Comparison of ENCODE assay signal across 13 mouse cellular contexts in the genomic region with DNA sequence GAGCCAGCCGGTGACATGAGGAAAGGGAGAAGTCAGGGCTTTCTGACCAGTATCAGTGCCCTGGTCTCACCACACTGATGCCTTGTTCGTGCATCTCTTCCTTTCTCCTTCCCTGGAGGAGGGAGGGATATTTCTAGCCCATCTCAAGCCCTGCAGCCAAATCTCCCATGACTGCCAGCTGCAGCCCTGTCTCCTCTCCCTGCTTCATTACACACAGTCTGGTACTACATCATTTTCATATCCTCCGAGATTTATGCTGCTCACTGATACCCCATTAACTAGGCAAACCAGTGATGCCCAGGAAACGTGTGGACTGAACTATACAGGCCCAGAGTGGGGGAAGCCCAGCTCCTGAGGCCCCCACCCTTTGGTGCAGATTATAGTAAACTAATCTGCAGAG.
DNase-seq lines count a peak whose midpoint lies in the region; ATAC-seq and TF ChIP-seq lines count a peak whose summit lies in the region.
"Had no signal": no experiment of that assay in that cellular context is flagged by ENCODE, and none has a peak within 500 bp of the region (broad histone marks: within the 10 kb centered on the region; RNA-seq: fewer than 3 reads in every experiment).

No protein-coding gene starts in this region.

- no peak overlapping the region for H3K4me2 ChIP-seq in kidney, embryonic 14.5 days (replicated peaks; ENCODE audit: low read depth, low read length)
- H3K4me2 ChIP-seq in forebrain, embryonic 16.5 days (ENCODE audit: low read length): no peak overlapping the region
- H3K4me2 ChIP-seq in hindbrain, embryonic 14.5 days (replicated peaks): no peak overlapping the region
- no peak overlapping the region; the same call in 1 of the 2 replicates for H3K4me2 ChIP-seq in neural tube, embryonic 13.5 days
- H3K4me2 ChIP-seq in stomach, postnatal 0 days (replicated peaks; ENCODE audit: low read depth): no peak overlapping the region

- H3K36me3 ChIP-seq in kidney, embryonic 14.5 days (ENCODE audit: control insufficient read depth, insufficient read depth, low read length): no peaks in the 10 kb centered on the region
- no peaks in the 10 kb centered on the region for H3K36me3 ChIP-seq in forebrain, embryonic 16.5 days (ENCODE audit: control insufficient read depth, insufficient read depth)
- no peaks in the 10 kb centered on the region for H3K36me3 ChIP-seq in hindbrain, embryonic 14.5 days (replicated peaks; ENCODE audit: control insufficient read depth, insufficient read depth)
- H3K36me3 ChIP-seq in neural tube, embryonic 13.5 days: 0 out of 2 replicates have a peak, but pooled peaks cover 3% of the 10 kb centered on the region
- no peaks in the 10 kb centered on the region for H3K36me3 ChIP-seq in stomach, postnatal 0 days (ENCODE audit: control insufficient read depth, insufficient read depth, low read length)
- H3K36me3 ChIP-seq: heart, embryonic 10.5 days had no signal

- WGBS in kidney, embryonic 14.5 days: 33% methylated on average over 4 of the region's 4 CpGs
- WGBS in forebrain, embryonic 16.5 days: 57% methylated on average over 4 of the region's 4 CpGs
- 41% methylated on average over 4 of the region's 4 CpGs for WGBS in hindbrain, embryonic 14.5 days
- 39% methylated on average over 4 of the region's 4 CpGs for WGBS in neural tube, embryonic 13.5 days
- 71% methylated on average over 4 of the region's 4 CpGs for WGBS in stomach, postnatal 0 days

- no peak for DNase-seq in kidney, adult 11 months
- peak; percentile 33 for DNase-seq in hindbrain, embryonic 14.5 days (ENCODE audit: low spot score)
- no peak for DNase-seq in stomach, postnatal 0 days (ENCODE audit: low spot score)
- DNase-seq: adrenal gland, postnatal 10 days; kidney, postnatal 4 days; lung, postnatal 10 days; right cerebral cortex, postnatal 14 days had no signal

- ATAC-seq in kidney, embryonic 14.5 days (ENCODE audit: low FRiP score, low TSS enrichment): peak; percentile 44
- ATAC-seq in forebrain, embryonic 16.5 days: peak; percentile 61
- ATAC-seq in hindbrain, embryonic 14.5 days (ENCODE audit: low FRiP score): peak; percentile 81
- peak; percentile 82 for ATAC-seq in neural tube, embryonic 13.5 days (ENCODE audit: low read depth)
- ATAC-seq in stomach, postnatal 0 days (ENCODE audit: low FRiP score, low TSS enrichment): no peak
- no peak for ATAC-seq in activated CD4-positive, CD25-positive, alpha-beta regulatory T cell, adult 4 months

- no peak overlapping the region for H3K27ac ChIP-seq in kidney, embryonic 14.5 days (ENCODE audit: low read depth, low read length)
- peak overlapping the region; percentile 29 for H3K27ac ChIP-seq in forebrain, embryonic 16.5 days (ENCODE audit: low read length)
- H3K27ac ChIP-seq in hindbrain, embryonic 14.5 days: peak overlapping the region; percentile 79
- peak overlapping the region; percentile 90 for H3K27ac ChIP-seq in neural tube, embryonic 13.5 days (replicated peaks)
- no peak overlapping the region for H3K27ac ChIP-seq in stomach, postnatal 0 days (replicated peaks)
- H3K27ac ChIP-seq: heart, embryonic 10.5 days had no signal

- H3K4me1 ChIP-seq in kidney, embryonic 14.5 days (ENCODE audit: control insufficient read depth, insufficient read depth, low read length): no peaks in the 10 kb centered on the region
- peaks cover 18% of the 10 kb centered on the region for H3K4me1 ChIP-seq in forebrain, embryonic 16.5 days (replicated peaks; ENCODE audit: control insufficient read depth, insufficient read depth, low read length)
- peaks cover 37% of the 10 kb centered on the region for H3K4me1 ChIP-seq in hindbrain, embryonic 14.5 days (replicated peaks; ENCODE audit: control insufficient read depth, insufficient read depth, low read length)
- H3K4me1 ChIP-seq in neural tube, embryonic 13.5 days (replicated peaks): peaks cover 37% of the 10 kb centered on the region
- H3K4me1 ChIP-seq in stomach, postnatal 0 days (replicated peaks; ENCODE audit: control insufficient read depth, insufficient read depth): no peaks in the 10 kb centered on the region
- H3K4me1 ChIP-seq: heart, embryonic 10.5 days had no signal

- TF ChIP-seq CTCF in stomach, postnatal 0 days (IDR thresholded peaks at IDR 0.05; ENCODE audit: low read depth): no peak

- H3K9me3 ChIP-seq in kidney, embryonic 14.5 days (ENCODE audit: control insufficient read depth, low read length): no peaks in the 10 kb centered on the region
- no peaks in the 10 kb centered on the region for H3K9me3 ChIP-seq in forebrain, embryonic 16.5 days (ENCODE audit: control insufficient read depth, low read length)
- H3K9me3 ChIP-seq in hindbrain, embryonic 14.5 days (ENCODE audit: control insufficient read depth, low read length): no peaks in the 10 kb centered on the region
- no peaks in the 10 kb centered on the region for H3K9me3 ChIP-seq in neural tube, embryonic 13.5 days
- no peaks in the 10 kb centered on the region for H3K9me3 ChIP-seq in stomach, postnatal 0 days (ENCODE audit: control insufficient read depth, low read length)
- H3K9me3 ChIP-seq: heart, embryonic 10.5 days had no signal

- H3K27me3 ChIP-seq in kidney, embryonic 14.5 days (ENCODE audit: control insufficient read depth, insufficient read depth, low read length): no peaks in the 10 kb centered on the region
- H3K27me3 ChIP-seq in forebrain, embryonic 16.5 days (replicated peaks; ENCODE audit: control insufficient read depth, insufficient read depth, low read length): no peaks in the 10 kb centered on the region
- no peaks in the 10 kb centered on the region for H3K27me3 ChIP-seq in hindbrain, embryonic 14.5 days (ENCODE audit: control insufficient read depth, insufficient read depth, low read length)
- H3K27me3 ChIP-seq in neural tube, embryonic 13.5 days: no peaks in the 10 kb centered on the region
- H3K27me3 ChIP-seq in stomach, postnatal 0 days (ENCODE audit: control insufficient read depth, insufficient read depth, low read length): no peaks in the 10 kb centered on the region

- no peak overlapping the region for H3K4me3 ChIP-seq in kidney, embryonic 14.5 days (ENCODE audit: low read length)
- no peak overlapping the region for H3K4me3 ChIP-seq in forebrain, embryonic 16.5 days (replicated peaks; ENCODE audit: low read length)
- H3K4me3 ChIP-seq in hindbrain, embryonic 14.5 days (replicated peaks; ENCODE audit: low read length): no peak overlapping the region
- no peak overlapping the region for H3K4me3 ChIP-seq in neural tube, embryonic 13.5 days
- no peak overlapping the region for H3K4me3 ChIP-seq in stomach, postnatal 0 days (ENCODE audit: low read depth, low read length)
- H3K4me3 ChIP-seq: heart, embryonic 10.5 days; myocyte had no signal

- H3K9ac ChIP-seq in kidney, embryonic 14.5 days (ENCODE audit: low read depth, low read length): no peak overlapping the region
- H3K9ac ChIP-seq in forebrain, embryonic 16.5 days (replicated peaks; ENCODE audit: low read depth, low read length): peak overlapping the region; percentile 5; the same call in 1 of the 2 replicates
- peak overlapping the region; percentile 33; the same call in 1 of the 2 replicates for H3K9ac ChIP-seq in hindbrain, embryonic 14.5 days
- H3K9ac ChIP-seq in neural tube, embryonic 13.5 days: peak overlapping the region; percentile 43
- no peak overlapping the region for H3K9ac ChIP-seq in stomach, postnatal 0 days (ENCODE audit: low read length)

- TF ChIP-seq EP300 in stomach, postnatal 0 days (optimal IDR thresholded peaks at IDR 0.05): no peak

Comparison
In these comparisons a context has a peak if more than half of its experiments do, and no peak if none do; other contexts are left out.
1. ATAC-seq: peak in kidney, embryonic 14.5 days (single experiment), forebrain, embryonic 16.5 days (single experiment), hindbrain, embryonic 14.5 days (single experiment) and neural tube, embryonic 13.5 days (single experiment); none in stomach, postnatal 0 days (single experiment) and activated CD4-positive, CD25-positive, alpha-beta regulatory T cell, adult 4 months (single experiment).
2. H3K27ac ChIP-seq: peak in forebrain, embryonic 16.5 days (single experiment), hindbrain, embryonic 14.5 days (single experiment) and neural tube, embryonic 13.5 days (single experiment); none in kidney, embryonic 14.5 days (single experiment) and stomach, postnatal 0 days (single experiment).
3. H3K9ac ChIP-seq: peak in forebrain, embryonic 16.5 days (single experiment), hindbrain, embryonic 14.5 days (single experiment) and neural tube, embryonic 13.5 days (single experiment); none in kidney, embryonic 14.5 days (single experiment) and stomach, postnatal 0 days (single experiment).